Mouse (Mus musculus) megakaryocyte, adult 5-6 weeks (primary cell): ENCODE measurements around the gene Tm6sf1. TPM values are rescaled to one million over a fixed set of nuclear protein-coding genes. Genes with fewer than 3 reads are reported as not detected.
A peak's percentile ranks its signal among the peaks of the same experiment; 100 is the strongest.

Experiments used
- ATAC-seq: 2 replicates; pipeline ENCODE4 v1.8.0; 2016; ENCODE audit warnings: mild to moderate bottlenecking, inconsistent platforms; ENCODE audit not compliant: poor library complexity, severe bottlenecking
- total RNA-seq, 2 experiments: library from RNA; stranded (forward) in 1 of 2; stranded (reverse) in 1 of 2; fragments of 153-499, 151-499 nt in 1 of 2; fragments of 221-1000, 200-1000 nt in 1 of 2; gene quantifications; 2 replicates each; pipeline versions ENCODE4 v1.2.3 to v1.2.4; 2015 to 2017

Gene Tm6sf1
- total RNA-seq, 2 experiments from 2014 or later, result 275 TPM

DNA sequence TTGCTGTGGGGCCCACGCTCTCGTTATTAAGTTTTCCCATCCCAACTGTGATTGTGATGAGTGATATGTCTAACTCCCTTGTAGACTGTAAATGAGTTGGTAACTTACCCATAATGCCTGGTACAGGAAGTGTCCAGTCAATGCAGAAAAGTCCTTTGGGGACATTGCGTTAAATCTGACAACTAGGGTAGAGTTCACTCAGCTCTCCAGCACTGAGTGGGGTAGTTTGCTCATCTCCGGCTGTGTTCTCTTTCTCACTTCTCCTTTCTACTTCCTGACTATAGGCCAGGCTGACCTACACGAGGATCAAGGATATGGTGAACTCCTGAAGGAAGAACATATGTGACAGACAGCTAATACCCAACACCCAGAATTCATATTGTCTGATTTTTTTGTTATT, 9.6 kb upstream of the Tm6sf1 start:
- ATAC-seq, result peak; percentile 93

DNA sequence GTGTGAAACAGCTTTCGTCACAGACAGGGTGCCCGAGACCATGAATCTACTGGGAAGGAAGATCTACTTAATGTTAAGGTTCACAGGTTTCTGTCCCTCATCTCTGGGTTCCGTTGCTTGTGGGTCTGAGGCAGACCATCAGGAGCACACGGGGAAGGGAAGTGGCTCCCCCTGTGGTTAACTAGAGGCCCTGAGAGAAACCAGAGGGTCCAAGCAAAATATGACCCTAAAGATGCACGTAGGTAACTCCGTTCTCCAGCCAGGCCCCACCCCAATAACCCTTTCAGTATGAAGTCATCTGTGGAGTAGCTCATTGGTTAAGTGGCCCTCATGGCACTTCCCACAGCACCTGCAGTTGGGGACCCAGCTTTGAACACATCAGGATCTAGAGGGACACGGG, 9.2 kb upstream of the Tm6sf1 start:
- ATAC-seq, result peak; percentile 31

DNA sequence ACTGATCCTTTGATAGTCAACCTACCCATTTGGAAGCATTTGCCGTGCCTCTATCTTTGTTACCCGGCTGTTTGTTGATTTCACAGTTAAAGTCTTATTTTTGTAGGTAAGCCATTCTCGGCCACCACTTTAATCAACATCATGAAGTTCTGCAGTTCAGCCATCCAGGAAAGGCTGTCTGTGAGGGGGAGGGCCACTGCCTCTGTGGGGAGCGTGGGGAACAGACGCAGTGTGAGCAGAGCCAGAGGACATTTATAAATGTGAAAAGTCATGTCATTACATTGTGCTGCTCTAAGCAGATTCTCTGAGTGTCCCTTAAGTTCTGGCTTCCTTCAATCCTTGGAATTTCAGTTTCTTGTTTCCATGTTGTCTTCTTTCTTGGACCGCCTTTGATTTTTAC, 8.6 kb upstream of the Tm6sf1 start:
- no peak for ATAC-seq

DNA sequence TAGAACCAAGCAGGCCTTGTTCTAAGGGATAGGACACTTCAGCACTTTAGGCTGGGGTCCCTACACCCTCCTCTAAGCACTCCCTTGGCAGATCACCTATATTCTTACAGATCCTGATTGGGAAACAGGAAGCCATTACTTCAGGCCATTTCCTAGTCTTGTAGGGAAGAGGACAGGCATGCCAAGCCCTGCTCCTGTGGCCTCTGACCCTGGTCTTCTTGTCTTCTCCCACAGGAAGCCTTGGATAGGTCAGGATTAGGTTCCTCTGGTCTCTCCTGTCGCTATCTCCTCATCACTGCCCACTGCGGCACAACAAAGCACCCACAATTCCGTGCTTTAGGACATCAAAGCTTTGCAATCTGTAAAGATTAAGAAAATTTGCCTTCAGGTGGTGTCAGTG, 7.1 kb upstream of the Tm6sf1 start:
- no peak for ATAC-seq

DNA sequence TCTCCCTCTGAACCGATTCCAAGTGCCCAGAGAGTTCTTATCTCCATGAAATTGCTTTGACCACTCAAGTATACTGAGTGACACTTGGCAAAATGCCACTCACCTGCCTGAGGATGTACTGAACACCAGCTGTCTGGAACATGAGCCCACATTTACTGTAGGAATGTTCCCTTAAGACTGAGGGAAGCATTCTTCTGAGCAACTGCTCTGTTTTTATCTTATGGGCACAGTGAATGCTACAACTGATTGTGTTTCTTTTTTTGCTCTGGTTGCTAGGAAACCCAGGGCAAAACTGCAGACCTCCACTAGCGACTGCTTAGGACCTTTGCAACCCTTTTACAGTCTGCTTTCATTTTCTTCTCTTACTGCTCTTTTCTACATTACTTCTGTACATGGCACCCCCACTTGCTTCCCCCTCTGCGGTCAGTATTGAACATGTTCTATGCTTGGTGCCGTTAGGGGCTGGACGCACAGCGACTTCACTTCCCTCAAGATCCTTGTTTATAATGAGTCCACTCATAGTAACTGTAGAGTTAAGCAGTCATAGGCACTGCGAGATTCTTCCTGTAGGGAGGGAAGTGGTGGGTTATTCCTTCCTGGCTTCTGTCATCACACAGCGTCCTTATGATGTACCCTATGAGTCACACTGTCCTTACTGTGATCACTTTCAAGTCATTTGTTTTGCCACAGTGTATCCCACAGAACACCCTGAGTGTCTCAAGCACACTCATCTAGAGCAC, 4.1 kb upstream of the Tm6sf1 start:
- peak; percentile 56 for ATAC-seq

DNA sequence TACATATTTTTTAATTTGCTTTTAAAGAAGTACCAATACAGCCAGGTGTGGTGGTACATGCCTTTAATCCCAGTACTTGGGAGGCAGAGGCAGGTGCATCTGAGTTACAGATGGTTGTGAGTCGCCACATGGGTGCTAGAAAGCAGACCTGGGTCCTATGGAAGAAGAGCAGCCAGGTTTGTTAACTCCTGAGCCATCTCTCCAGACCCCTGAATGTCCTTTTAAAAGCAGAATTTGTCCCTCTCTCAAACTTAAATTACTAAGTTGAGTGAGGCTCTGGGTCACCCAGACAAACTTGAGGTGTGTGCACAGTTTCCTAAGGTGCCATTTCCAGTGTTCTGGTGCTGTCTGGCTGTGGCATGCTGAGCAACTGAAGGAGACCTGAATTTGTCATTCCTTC, 3.1 kb upstream of the Tm6sf1 start, which contains the start of gene Gm10160:
Gm10160 (minus strand) TSS at position 101 of the 400 bp plus-strand sequence.
- no peak for ATAC-seq

DNA sequence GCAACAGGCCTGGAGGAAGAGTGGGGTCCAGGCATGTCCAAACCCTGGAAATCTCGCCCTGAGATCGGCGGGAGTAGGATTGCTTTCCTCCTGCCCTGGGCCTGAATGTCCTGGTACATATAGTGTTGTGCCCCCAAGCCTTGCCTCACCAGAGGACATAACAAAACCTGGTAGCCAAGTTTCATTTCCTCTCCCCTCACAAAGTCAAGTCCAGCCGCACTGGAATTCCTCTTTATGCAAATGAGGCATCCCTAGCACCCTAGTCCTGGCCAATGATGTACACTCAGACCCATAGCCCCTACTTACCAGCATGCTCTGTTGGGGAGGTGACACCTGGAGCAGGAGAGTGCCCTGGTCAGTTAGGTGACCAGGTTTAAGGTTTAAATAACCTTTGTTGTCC, 2.6 kb upstream of the Tm6sf1 start:
- peak; percentile 11; the same call in 1 of the 2 replicates for ATAC-seq

DNA sequence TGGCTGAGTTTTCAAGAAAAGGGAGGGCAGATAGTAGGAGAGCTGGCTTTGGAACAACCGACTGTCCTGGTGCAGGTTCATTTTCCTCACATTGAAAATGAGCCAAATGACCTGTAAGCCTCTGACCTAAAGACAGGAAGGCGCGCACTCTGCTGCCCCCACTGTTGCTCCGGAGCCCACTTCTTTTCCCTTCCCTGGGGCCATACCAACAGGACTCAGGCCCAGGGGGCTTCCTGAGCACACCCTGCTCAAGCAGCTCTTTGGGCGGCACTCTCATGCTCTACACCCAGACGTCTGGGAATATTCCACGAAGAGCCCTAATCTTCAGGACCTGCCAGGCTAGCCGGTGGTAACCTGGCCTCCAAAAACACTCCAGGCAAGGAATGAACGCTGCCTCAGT, 565 bp upstream of the Tm6sf1 start:
- no peak for ATAC-seq

GRCm38 (mm10) chr7:81860071-81860470, 1.3 kb downstream of the Tm6sf1 start:
- ATAC-seq, result peak; percentile 48

- ATAC-seq, result peak; percentile 13; the same call in 1 of the 2 replicates
These were observed 2.2 kb downstream of the Tm6sf1 start for GRCm38 (mm10) chr7:81860996-81861395.

- ATAC-seq, result no peak
These were observed 2.7 kb downstream of the Tm6sf1 start for GRCm38 (mm10) chr7:81861461-81861860.

DNA sequence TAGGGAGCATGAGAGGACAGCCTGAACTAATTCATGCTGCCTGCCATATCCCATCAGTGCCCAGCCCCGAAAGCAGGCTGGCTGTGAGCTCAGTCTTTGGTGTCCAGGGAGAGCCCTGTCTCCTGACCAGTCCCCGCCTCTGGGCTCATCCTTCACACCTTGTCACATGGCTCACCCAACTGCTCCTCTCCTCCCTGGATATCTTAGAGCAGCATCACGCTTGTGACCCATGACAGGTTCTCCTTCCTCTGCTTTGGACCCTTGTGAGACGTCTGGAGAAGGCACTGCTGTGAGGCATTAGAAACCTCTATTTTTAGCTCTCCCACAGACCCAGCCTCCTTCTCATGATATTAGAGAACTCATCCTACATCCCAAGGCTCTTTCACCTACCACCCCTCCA, 3.1 kb downstream of the Tm6sf1 start:
- ATAC-seq, result no peak

GRCm38 (mm10) chr7:81862587-81863583, 4.1 kb downstream of the Tm6sf1 start:
- peak; percentile 48 for ATAC-seq

GRCm38 (mm10) chr7:81864552-81864951, 5.8 kb downstream of the Tm6sf1 start:
- no peak for ATAC-seq

DNA sequence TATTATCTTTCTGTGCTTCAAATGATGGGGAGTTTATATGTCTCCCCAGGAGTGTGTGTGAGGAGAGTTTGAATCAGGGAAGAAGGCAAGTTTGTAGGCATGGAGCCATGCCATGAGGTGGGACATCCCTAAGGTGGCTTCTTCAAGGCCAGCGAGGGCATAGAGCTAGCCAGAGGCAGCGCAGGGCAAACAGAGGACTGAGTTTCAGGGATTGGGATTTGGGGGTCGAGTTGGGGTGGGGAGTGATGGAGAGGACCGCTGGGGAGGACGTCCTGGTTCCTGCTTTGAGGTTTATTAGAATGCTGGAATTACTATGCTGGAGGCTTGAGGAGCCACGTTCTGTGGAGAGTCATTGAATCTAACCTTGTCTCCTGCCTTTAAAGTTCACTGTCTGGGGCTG, 7.1 kb downstream of the Tm6sf1 start:
- no peak for ATAC-seq

DNA sequence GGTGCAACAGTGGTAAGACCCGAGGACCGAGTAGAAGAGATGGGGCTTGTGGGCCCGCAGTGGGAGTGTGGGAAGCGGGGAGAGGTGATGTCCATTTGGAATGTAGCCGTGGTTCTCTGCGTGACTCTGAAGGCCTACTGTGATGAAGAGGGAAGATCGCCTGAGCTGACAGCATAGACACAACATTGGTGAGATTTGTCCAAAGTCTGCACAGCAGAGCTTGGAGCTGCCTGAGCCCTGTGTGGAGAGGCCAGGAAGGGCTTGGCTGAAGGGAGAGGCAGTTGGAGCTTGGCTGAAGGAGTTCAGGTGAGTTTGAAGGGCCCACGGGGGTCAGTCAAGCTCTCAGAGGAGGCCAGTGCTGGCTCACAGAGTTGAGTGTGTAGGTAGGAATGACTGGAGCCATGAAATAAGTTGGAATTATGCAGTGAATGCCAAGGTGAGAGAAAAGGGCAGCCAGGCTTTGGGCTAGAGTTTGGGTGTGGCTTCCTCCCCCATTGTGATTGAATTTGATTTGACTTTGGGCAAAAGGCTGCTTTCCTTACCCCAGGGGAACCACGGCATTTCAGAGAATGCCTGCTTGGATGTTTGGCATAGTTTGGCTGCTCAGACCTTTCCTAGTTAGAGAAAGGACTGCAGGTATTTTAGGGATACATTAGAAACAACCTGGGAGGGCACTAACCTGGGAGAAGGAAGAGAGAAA, 8.6 kb downstream of the Tm6sf1 start:
- ATAC-seq, result no peak

- peak; percentile 88 for ATAC-seq
These were observed 9.4 kb downstream of the Tm6sf1 start for GRCm38 (mm10) chr7:81868158-81868557.

- ATAC-seq, result no peak
These were observed 13.8 kb downstream of the Tm6sf1 start for GRCm38 (mm10) chr7:81872493-81873013.

DNA sequence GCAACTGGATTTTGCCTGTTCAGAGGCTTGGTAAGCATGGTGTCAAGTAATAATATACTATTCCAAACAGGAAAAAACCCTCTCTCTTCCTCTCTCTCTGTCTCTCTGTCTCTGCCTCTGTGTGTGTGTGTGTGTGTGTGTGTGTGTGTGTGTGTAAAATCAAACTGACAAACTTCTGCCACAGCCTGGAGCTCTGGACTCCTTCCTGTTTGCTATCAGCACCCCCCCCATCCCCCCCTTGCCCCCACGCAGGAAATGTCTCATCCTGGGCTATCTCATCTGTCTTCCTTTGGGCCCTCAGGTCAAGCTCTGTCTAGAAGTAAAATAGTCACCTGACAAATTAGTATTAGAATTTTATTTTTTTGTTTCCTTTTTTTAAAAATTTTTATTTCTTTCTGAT, 15.0 kb downstream of the Tm6sf1 start:
- no peak for ATAC-seq

- ATAC-seq, result no peak
These were observed 15.8 kb downstream of the Tm6sf1 start for GRCm38 (mm10) chr7:81874636-81875035.

- ATAC-seq, result no peak
These were observed 16.6 kb downstream of the Tm6sf1 start for GRCm38 (mm10) chr7:81875372-81875771.
